Mouse (Mus musculus): Measurements from ENCODE around the gene Ankrd54. TPM values are rescaled to one million over a fixed set of nuclear protein-coding genes. Genes with fewer than 3 reads are reported as not detected.
"Not testable (repeated sequence)": the region's sequence is repeated elsewhere in the genome, so short reads cannot be mapped to it uniquely, and the experiment has no call there.

The Ankrd54 gene
- polyA plus RNA-seq, 2 experiments from 2014 or later = 3.5 to 9.6 TPM

GRCm38 (mm10) chr15:79007836-79008235 is 54.9 kb downstream of the Ankrd54 start:
- ATAC-seq = not testable (repeated sequence)

- no peak for ATAC-seq
Observed at GRCm38 (mm10) chr15:79007059-79007458, 55.6 kb downstream of the Ankrd54 start.

- no peak for ATAC-seq
Observed at GRCm38 (mm10) chr15:79006638-79007037, 56.1 kb downstream of the Ankrd54 start.

GRCm38 (mm10) chr15:79005581-79005980 is 57.1 kb downstream of the Ankrd54 start:
- no peak for ATAC-seq

Other genes starting within 250 kb of the Ankrd54 start
- not detected for gene Cdc42ep1, start 220.3 kb downstream of the Ankrd54 start, polyA plus RNA-seq (2017; shearing (Covaris generic))
- gene Lgals2, start 207.4 kb downstream of the Ankrd54 start, polyA plus RNA-seq (2017; shearing (Covaris generic)) = not detected
- 10 to 100 TPM; 14.3 to 17.1 TPM for gene Gga1, start 185.7 kb downstream of the Ankrd54 start, polyA plus RNA-seq (2017; shearing (Covaris generic))
- not detected for gene Gm49510, start 163.2 kb downstream of the Ankrd54 start, polyA plus RNA-seq (2017; shearing (Covaris generic))
- gene Sh3bp1, start 163.1 kb downstream of the Ankrd54 start, polyA plus RNA-seq (2017; shearing (Covaris generic)) = 10 to 100 TPM; 49.5 to 59.0 TPM
- gene Pdxp, start 149.0 kb downstream of the Ankrd54 start, polyA plus RNA-seq (2017; shearing (Covaris generic)) = 1 to 10 TPM; 2.3 to 2.7 TPM
- gene Lgals1, start 136.2 kb downstream of the Ankrd54 start, polyA plus RNA-seq (2017; shearing (Covaris generic)) = 100 to 1,000 TPM; 366 to 481 TPM
- 10 to 100 TPM; 45.5 to 46.5 TPM for gene Nol12, start 128.0 kb downstream of the Ankrd54 start, polyA plus RNA-seq (2017; shearing (Covaris generic))
- gene Triobp, start 115.2 kb downstream of the Ankrd54 start, polyA plus RNA-seq (2017; shearing (Covaris generic)) = 10 to 100 TPM; 15.6 to 20.0 TPM
- gene H1f0, start 34.4 kb downstream of the Ankrd54 start, polyA plus RNA-seq (2017; shearing (Covaris generic)) = 10 to 100 TPM; 20.7 to 33.3 TPM
- not detected for gene Galr3, start 21.0 kb downstream of the Ankrd54 start, polyA plus RNA-seq (2017; shearing (Covaris generic))
- gene Eif3l, start 12.3 kb upstream of the Ankrd54 start, polyA plus RNA-seq (2017; shearing (Covaris generic)) = 100 to 1,000 TPM; 224 to 263 TPM
- 10 to 100 TPM; 11.8 to 22.1 TPM for gene Micall1, start 46.0 kb upstream of the Ankrd54 start, polyA plus RNA-seq (2017; shearing (Covaris generic))
- gene Polr2f, start 78.1 kb upstream of the Ankrd54 start, polyA plus RNA-seq (2017; shearing (Covaris generic)) = 100 to 1,000 TPM in 1 of 2 experiments, 10 to 100 TPM in 1; 92.3 to 119 TPM
- gene 1700088E04Rik, start 78.4 kb upstream of the Ankrd54 start, polyA plus RNA-seq (2017; shearing (Covaris generic)) = 10 to 100 TPM in 1 of 2 experiments, 1 to 10 TPM in 1; 4.1 to 10.1 TPM
- not detected for gene Sox10, start 102.3 kb upstream of the Ankrd54 start, polyA plus RNA-seq (2017; shearing (Covaris generic))
- 10 to 100 TPM in 1 of 2 experiments, 1 to 10 TPM in 1; 6.0 to 10.5 TPM for gene Pick1, start 166.3 kb upstream of the Ankrd54 start, polyA plus RNA-seq (2017; shearing (Covaris generic))
- gene Gm49486, start 166.5 kb upstream of the Ankrd54 start, polyA plus RNA-seq (2017; shearing (Covaris generic)) = under 1 TPM in 1 of 2 experiments, not detected in 1; 0.52 TPM
- not detected for gene Slc16a8, start 191.9 kb upstream of the Ankrd54 start, polyA plus RNA-seq (2017; shearing (Covaris generic))
- not detected for gene Baiap2l2, start 222.6 kb upstream of the Ankrd54 start, polyA plus RNA-seq (2017; shearing (Covaris generic))